Mouse (Mus musculus) forebrain, embryonic 13.5 days (tissue): ENCODE measurements around the gene Ccdc125. TPM values are rescaled to one million over a fixed set of nuclear protein-coding genes. Genes with fewer than 3 reads are reported as not detected.

ENCODE experiments used
- polyA plus RNA-seq: library from polyadenylated mRNA; unstranded; fragments of >200 nt; fragmentation: Nextera tagmentation; extraction: Ambion mirVana; gene quantifications from 2 replicates; pipeline ENCODE4 v1.2.1, GENCODE M21; 2015

The Ccdc125 gene
- polyA plus RNA-seq, 1 experiment from 2014 or later = 2.3 TPM

Other genes with a start within 250 kb of the Ccdc125 start
- not detected in 2 replicates for gene Naip1, start 216.8 kb upstream of the Ccdc125 start, polyA plus RNA-seq
- 72.1 and 77.1 TPM in 2 replicates for gene Gtf2h2, start 177.1 kb upstream of the Ccdc125 start, polyA plus RNA-seq
- gene Ocln, start 117.0 kb upstream of the Ccdc125 start, polyA plus RNA-seq = 2.8 and 3.5 TPM in 2 replicates
- gene Marveld2, start 52.7 kb upstream of the Ccdc125 start, polyA plus RNA-seq = 1.1 TPM in 2 replicates
- 368 and 379 TPM in 2 replicates for gene Ak6, start 18.7 kb upstream of the Ccdc125 start, polyA plus RNA-seq
- 23.0 and 24.4 TPM in 2 replicates for gene Rad17, start 18.7 kb upstream of the Ccdc125 start, polyA plus RNA-seq
- 19.2 and 24.7 TPM in 2 replicates for gene Taf9, start 18.1 kb upstream of the Ccdc125 start, polyA plus RNA-seq
- gene Cdk7, start 61.2 kb downstream of the Ccdc125 start, polyA plus RNA-seq = 59.0 and 62.8 TPM in 2 replicates
- gene Mrps36, start 74.9 kb downstream of the Ccdc125 start, polyA plus RNA-seq = 128 and 142 TPM in 2 replicates
- 33.8 and 34.6 TPM in 2 replicates for gene Cenph, start 106.2 kb downstream of the Ccdc125 start, polyA plus RNA-seq
- gene Ccnb1, start 116.9 kb downstream of the Ccdc125 start, polyA plus RNA-seq = 273 and 294 TPM in 2 replicates
- gene Slc30a5, start 163.7 kb downstream of the Ccdc125 start, polyA plus RNA-seq = 32.3 and 34.0 TPM in 2 replicates